Mouse (Mus musculus) layer of hippocampus, adult 2 months (tissue): Measurements from ENCODE around the gene Mtch2. TPM values are rescaled to one million over a fixed set of nuclear protein-coding genes. Genes with fewer than 3 reads are reported as not detected.
A peak's percentile ranks its signal among the peaks of the same experiment; 100 is the strongest.
"Not testable (repeated sequence)": the region's sequence is repeated elsewhere in the genome, so short reads cannot be mapped to it uniquely, and the experiment has no call there.

Experiments
- DNase-seq, 2 experiments: peaks; one replicate each; pipeline ENCODE4 v3.0.0; 2022; ENCODE audit warnings: low spot score in 2 of 2
- H3K27ac ChIP-seq: fragments of 200-600 bp; 2 replicates; pipeline ENCODE4 v1.8.1; 2022
- H3K4me3 ChIP-seq: fragments of 200-600 bp; 2 replicates; pipeline ENCODE4 v1.8.1; 2022; ENCODE audit warnings: mild to moderate bottlenecking
- CTCF ChIP-seq: fragments of 200-600 bp; conservative IDR thresholded peaks from 2 replicates; pipeline ENCODE4 v1.8.1; 2022; ENCODE audit warnings: antibody characterized with exemption, mild to moderate bottlenecking, moderate library complexity
- long read RNA-seq, 2 experiments: library from polyadenylated mRNA; stranded (forward); transcript quantifications; one replicate each; pipeline ENCODE4 v2.0.0; 2021; ENCODE audit warnings: borderline mapping rate in 2 of 2
- total RNA-seq, 2 experiments: library from RNA; stranded (reverse); gene quantifications; 2 replicates each; pipeline ENCODE4 v1.2.3; 2021

The Mtch2 gene
- 100 to 1,000 TPM; 114 to 129 TPM for total RNA-seq
- long read RNA-seq, experiment 1, transcript Mtch2-205 (13 exons, 2,596 nt) = major isoform, 78 of 101 reads
- long read RNA-seq, experiment 1, partial matches to known transcripts = 2 of 101 reads
- long read RNA-seq, experiment 1, other reads (novel, unspliced or antisense) = 18 of 101 reads
- long read RNA-seq, experiment 2, transcript Mtch2-205 (13 exons, 2,596 nt) = major isoform, 107 of 126 reads
- long read RNA-seq, experiment 2, partial matches to known transcripts = 3 of 126 reads
- long read RNA-seq, experiment 2, other reads (novel, unspliced or antisense) = 14 of 126 reads

- Histone ChIP-seq H3K27ac (peak within 1 kb of the TSS; percentile 94), H3K4me3 (peak within 1 kb of the TSS; percentile 86)
- no peak for TF ChIP-seq CTCF
- peak; percentile 98 for DNase-seq
These were observed at the start of gene Mtch2 for GRCm38 (mm10) chr2:90846955-90847680. Gene Mtch2, plus strand, starts transcription at chr2:90847155.

- Histone ChIP-seq H3K4me3 (no peak overlapping the region), H3K27ac (no peak overlapping the region)
- TF ChIP-seq CTCF = no peak
- no peak for DNase-seq
These were observed 38.5 kb upstream of the Mtch2 start for GRCm38 (mm10) chr2:90808241-90809126.

GRCm38 (mm10) chr2:90810751-90811150 is 36.2 kb upstream of the Mtch2 start:
- no peak overlapping the region for H3K4me3 ChIP-seq
- no peak for TF ChIP-seq CTCF
- H3K27ac ChIP-seq = no peak overlapping the region
- DNase-seq = no peak

DNA sequence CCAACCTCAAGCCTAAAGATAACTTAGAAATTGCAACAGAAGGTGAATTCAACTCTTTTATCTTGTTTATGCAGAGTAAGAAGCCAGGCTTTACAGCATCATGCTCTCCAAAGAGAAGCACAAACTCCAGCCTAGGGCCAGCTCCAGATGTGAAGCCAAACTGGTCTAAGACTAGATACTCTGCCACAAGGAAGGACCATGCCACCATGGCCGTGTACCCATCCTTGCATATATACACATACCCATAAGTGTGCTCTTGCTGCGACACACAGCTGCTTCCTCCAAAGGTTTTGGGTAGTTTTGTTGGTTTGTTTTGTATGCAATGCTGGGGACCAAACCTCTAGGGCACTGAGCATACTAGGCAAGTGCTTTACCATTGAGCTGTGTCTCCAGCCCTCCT is 31.7 kb upstream of the Mtch2 start:
- Histone ChIP-seq H3K4me3 (no peak overlapping the region), H3K27ac (no peak overlapping the region)
- TF ChIP-seq CTCF = no peak
- no peak for DNase-seq

DNA sequence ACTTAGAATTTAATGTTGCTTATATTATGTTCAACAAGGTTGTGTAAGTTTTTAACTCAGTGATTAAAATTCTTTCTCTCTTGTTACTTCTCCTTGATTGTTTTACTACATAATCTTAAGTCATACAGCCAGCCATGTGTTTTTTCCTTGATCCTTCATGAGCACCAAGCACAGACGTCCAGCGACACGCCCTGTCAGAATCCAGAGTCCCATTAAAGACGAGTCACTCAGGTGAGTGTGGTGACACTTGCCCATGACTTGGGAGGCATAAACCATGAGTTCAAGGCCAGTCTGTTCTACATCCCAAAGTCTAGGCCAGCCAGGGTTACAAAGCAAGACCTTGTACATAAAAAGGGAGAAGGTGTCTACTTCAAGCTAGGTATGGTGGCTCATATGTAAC is 30.8 kb upstream of the Mtch2 start:
- Histone ChIP-seq H3K27ac (no peak overlapping the region), H3K4me3 (no peak overlapping the region)
- DNase-seq = no peak
- TF ChIP-seq CTCF = no peak

GRCm38 (mm10) chr2:90818710-90819109 is 28.2 kb upstream of the Mtch2 start:
- no peak for DNase-seq
- TF ChIP-seq CTCF = no peak
- no peak overlapping the region for H3K27ac ChIP-seq
- no peak overlapping the region for H3K4me3 ChIP-seq

DNA sequence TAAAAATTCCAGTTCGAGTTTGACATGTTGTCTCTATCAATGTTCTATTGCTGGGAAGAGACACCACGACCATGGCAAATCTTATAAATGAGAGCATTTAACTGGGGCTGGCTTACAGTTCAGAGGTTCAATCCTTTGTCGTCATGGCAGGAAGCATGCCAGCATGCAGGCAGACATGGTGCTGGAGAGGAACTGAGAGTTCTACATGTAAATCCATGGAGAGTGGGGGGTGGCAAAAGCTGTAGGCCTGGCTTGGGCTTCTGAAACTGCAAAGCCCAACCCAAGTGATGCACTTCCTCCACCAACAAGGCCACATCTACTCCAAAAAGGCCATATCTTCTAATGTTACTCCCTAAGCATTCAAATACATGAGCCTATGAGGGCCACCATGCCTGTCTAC is 26.1 kb upstream of the Mtch2 start:
- TF ChIP-seq CTCF = no peak
- DNase-seq = no peak
- Histone ChIP-seq H3K27ac (no peak overlapping the region), H3K4me3 (no peak overlapping the region)

- Histone ChIP-seq H3K27ac (no peak overlapping the region), H3K4me3 (no peak overlapping the region)
- no peak for TF ChIP-seq CTCF
- DNase-seq = no peak
These were observed 24.0 kb upstream of the Mtch2 start for GRCm38 (mm10) chr2:90822978-90823377.

GRCm38 (mm10) chr2:90823781-90824180 is 23.2 kb upstream of the Mtch2 start:
- DNase-seq = peak; percentile 51 to 77
- TF ChIP-seq CTCF = no peak
- no peak overlapping the region for H3K4me3 ChIP-seq
- 0 out of 2 replicates have a peak overlapping the region, but pooled peaks have one; percentile 29 for H3K27ac ChIP-seq

DNA sequence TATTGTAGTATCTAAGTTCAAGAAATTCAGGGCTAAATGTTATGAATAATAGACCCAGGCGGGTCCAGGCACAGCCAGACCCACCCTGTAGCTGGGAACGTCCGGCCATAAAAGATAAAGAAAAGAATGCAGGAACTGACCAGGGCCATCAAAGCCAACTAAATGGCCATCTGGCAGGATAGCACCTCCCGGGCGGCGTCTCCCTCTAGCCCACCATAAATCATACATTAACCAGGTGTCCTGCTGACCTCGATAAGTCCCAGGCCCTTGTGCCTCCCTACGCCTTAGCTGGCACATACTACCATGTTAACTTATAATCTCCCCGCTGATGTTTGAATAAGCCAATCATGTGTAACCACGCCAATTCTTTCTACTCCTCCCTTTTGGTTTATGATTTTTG is 22.4 kb upstream of the Mtch2 start:
- DNase-seq, H3K4me3 ChIP-seq, H3K27ac ChIP-seq: not testable (repeated sequence)

DNA sequence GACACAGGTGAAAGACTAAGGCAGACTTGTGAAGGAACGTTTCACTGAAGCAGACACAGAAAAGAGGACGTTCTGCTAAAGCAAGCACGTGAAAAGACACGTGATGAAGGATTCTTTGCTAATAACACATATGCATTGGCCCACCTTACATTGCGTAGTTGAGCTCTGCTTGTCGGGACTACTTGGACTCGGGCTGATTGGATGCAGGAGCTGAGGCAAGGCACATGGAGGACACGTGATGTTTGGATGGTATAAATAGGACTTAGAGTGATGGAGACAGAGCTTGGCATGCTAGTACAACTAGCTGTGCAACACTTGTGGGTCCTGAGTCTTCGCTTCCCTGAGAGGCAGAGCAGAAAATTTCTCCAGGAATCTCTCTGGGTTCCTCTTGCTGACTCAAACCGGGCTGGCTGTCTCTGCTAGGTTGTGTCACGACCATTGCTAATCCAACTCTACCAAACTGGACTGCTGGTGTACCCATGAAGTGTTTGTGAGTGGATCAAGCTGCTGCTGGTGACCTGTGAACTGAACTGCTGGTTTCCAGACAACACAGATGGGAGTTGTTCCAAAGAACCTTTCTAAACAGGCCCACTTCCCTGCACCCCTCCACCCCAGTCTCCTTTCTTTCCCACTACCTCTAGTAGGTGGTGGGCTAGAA is 21.3 kb upstream of the Mtch2 start:
- no peak for DNase-seq
- Histone ChIP-seq H3K27ac (no peak overlapping the region), H3K4me3 (no peak overlapping the region)
- no peak for TF ChIP-seq CTCF

DNA sequence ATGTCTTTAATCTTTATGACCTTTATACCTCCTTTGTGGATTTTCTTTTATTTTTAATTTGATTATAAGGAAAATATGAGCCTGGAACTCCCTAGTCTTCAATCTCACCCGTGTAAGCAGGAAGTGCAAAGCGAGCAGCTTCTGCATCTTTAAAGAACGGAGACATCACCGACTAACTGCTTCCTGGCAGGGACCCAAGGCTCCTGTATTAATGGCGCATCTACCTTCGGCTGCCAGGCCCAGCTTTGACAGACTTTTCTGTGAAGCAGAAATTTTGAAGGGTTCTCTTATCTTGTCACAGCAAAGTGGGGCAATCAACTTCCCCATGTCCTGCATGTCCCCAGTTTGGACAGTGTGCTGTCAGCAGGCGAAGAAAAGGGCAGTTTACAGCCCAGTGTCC is 18.2 kb upstream of the Mtch2 start:
- Histone ChIP-seq H3K4me3 (no peak overlapping the region), H3K27ac (no peak overlapping the region)
- no peak for TF ChIP-seq CTCF
- no peak for DNase-seq

- no peak for DNase-seq
- Histone ChIP-seq H3K27ac (no peak overlapping the region), H3K4me3 (no peak overlapping the region)
- TF ChIP-seq CTCF = no peak
These were observed 13.5 kb upstream of the Mtch2 start for GRCm38 (mm10) chr2:90833502-90833901.
